Comparison of ENCODE assay signal across 20 mouse cellular contexts in the genomic region with DNA sequence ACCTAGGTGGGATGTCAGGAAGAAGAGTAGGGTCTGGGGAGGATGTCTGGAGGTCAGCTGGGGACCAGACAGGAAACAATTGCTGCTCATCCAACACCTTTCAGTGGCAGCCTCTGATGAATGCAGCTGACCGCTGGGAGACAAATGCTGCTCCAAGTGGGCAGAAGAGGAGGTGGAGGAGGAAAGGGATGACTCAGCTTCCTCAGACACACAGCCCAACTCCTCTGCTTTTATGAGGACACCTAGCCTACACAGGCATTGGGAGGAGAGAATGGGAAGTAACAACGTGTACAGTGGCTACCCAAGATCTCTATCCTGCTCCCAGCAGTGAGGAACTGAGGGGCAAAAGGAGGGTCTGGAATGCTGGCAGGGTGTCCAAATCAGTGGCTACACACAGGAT.
DNase-seq lines count a peak whose midpoint lies in the region; ATAC-seq lines count a peak whose summit lies in the region.
"Had no signal": no experiment of that assay in that cellular context is flagged by ENCODE, and none has a peak within 500 bp of the region (broad histone marks: within the 10 kb centered on the region; RNA-seq: fewer than 3 reads in every experiment).

No protein-coding gene starts in this region.

- intact Hi-C loops in left cerebral cortex, postnatal 36 days (cut with DNase I), result no loop called here
- intact Hi-C loops in left cerebral cortex, postnatal 4 days (cut with DNase I), result no loop called here

- ATAC-seq in frontal cortex, adult (ENCODE audit: low TSS enrichment), result peak; percentile 100
- ATAC-seq: forebrain, embryonic 14.5 days; inflammation-experienced regulatory T-cells, adult 6 months; Patski had no signal

- DNase-seq in frontal cortex, postnatal 10 days (ENCODE audit: low spot score in 2 of 2), result no peak
- DNase-seq in left cerebral cortex, postnatal 36 days (ENCODE audit: low spot score in 2 of 2), result peak; percentile 32 to 49
- DNase-seq in left cerebral cortex, postnatal 4 days, result no peak
- peak; percentile 2 for DNase-seq in 416B (ENCODE audit: low read depth)
- DNase-seq in brain, adult 2 months (ENCODE audit: low read depth, low spot score), result peak; percentile 73
- DNase-seq in thymus, postnatal 36 days, result no peak
- DNase-seq: adrenal gland, postnatal 10 days; cerebellum, adult 11-12 months; embryo, embryonic 11 days; heart, adult 2 months; heart, postnatal 4 days; kidney, adult 11 months; kidney, postnatal 36 days; lung, postnatal 36 days; thymus, adult 2 months; thymus, postnatal 4 days had no signal

Comparison
In these comparisons a context has a peak if more than half of its experiments do, and no peak if none do; other contexts are left out.
1. DNase-seq: peak in left cerebral cortex, postnatal 36 days (2 of 2), 416B (single experiment) and brain, adult 2 months (single experiment); none in frontal cortex, postnatal 10 days (0 of 2), left cerebral cortex, postnatal 4 days (single experiment) and thymus, postnatal 36 days (0 of 2).